Mouse (Mus musculus): ENCODE measurements around the gene Echdc3. TPM values are rescaled to one million over a fixed set of nuclear protein-coding genes. Genes with fewer than 3 reads are reported as not detected.

The Echdc3 gene
- polyA plus RNA-seq, 1 experiment from 2014 or later, result 8.1 TPM

GRCm38 (mm10) chr2:6195468-6196239 is 17.2 kb downstream of the Echdc3 start:
- Histone ChIP-seq H3K4me3 (ENCODE audit: low read depth, low read length) (no peak overlapping the region), H3K4me1 (replicated peaks; ENCODE audit: control insufficient read depth, insufficient read depth) (0 out of 2 replicates have a peak, but pooled peaks cover 3% of the 10 kb centered on the region), H3K9me3 (ENCODE audit: control insufficient read depth, low read length) (no peaks in the 10 kb centered on the region), H3K9ac (ENCODE audit: low read length) (no peak overlapping the region), H3K27me3 (ENCODE audit: control insufficient read depth, insufficient read depth, low read length) (no peaks in the 10 kb centered on the region), H3K27ac (replicated peaks) (no peak overlapping the region), H3K36me3 (ENCODE audit: control insufficient read depth, insufficient read depth, low read length) (no peaks in the 10 kb centered on the region), H3K4me2 (replicated peaks; ENCODE audit: low read depth) (no peak overlapping the region)
- TF ChIP-seq CTCF (IDR thresholded peaks at IDR 0.05; ENCODE audit: low read depth) (no peak), EP300 (optimal IDR thresholded peaks at IDR 0.05) (no peak)
- ATAC-seq (ENCODE audit: low FRiP score, low TSS enrichment) (no peak), DNase-seq (ENCODE audit: low spot score) (no peak)
- 78% methylated on average over 15 of the region's 15 CpGs for WGBS

GRCm38 (mm10) chr2:6194497-6194896 is 18.3 kb downstream of the Echdc3 start:
- 89% methylated on average over 7 of the region's 7 CpGs for WGBS
- 0 out of 2 replicates have a peak, but pooled peaks cover 3% of the 10 kb centered on the region for H3K4me1 ChIP-seq (replicated peaks; ENCODE audit: control insufficient read depth, insufficient read depth)
- no peak for ATAC-seq (ENCODE audit: low FRiP score, low TSS enrichment)

GRCm38 (mm10) chr2:6193591-6193973 is 19.3 kb downstream of the Echdc3 start:
- WGBS, result 30% methylated on average over 10 of the region's 10 CpGs
- no peaks in the 10 kb centered on the region for H3K36me3 ChIP-seq (ENCODE audit: control insufficient read depth, insufficient read depth, low read length)
- no peaks in the 10 kb centered on the region for H3K27me3 ChIP-seq (ENCODE audit: control insufficient read depth, insufficient read depth, low read length)
- no peak overlapping the region for H3K9ac ChIP-seq (ENCODE audit: low read length)
- H3K4me3 ChIP-seq (ENCODE audit: low read depth, low read length), result no peak overlapping the region
- 0 out of 2 replicates have a peak overlapping the region, but pooled peaks have one; percentile 5 for H3K27ac ChIP-seq (replicated peaks)
- H3K4me2 ChIP-seq (replicated peaks; ENCODE audit: low read depth), result no peak overlapping the region
- H3K9me3 ChIP-seq (ENCODE audit: control insufficient read depth, low read length), result no peaks in the 10 kb centered on the region
- no peak for TF ChIP-seq EP300 (optimal IDR thresholded peaks at IDR 0.05)
- TF ChIP-seq CTCF (IDR thresholded peaks at IDR 0.05; ENCODE audit: low read depth), result no peak
- H3K4me1 ChIP-seq (replicated peaks; ENCODE audit: control insufficient read depth, insufficient read depth), result 0 out of 2 replicates have a peak, but pooled peaks cover 3% of the 10 kb centered on the region
- DNase-seq (ENCODE audit: low spot score), result no peak
- ATAC-seq (ENCODE audit: low FRiP score, low TSS enrichment), result 0 out of 2 replicates have a peak, but pooled peaks have one; percentile 24

More at GRCm38 (mm10) chr2:6194497-6194896, 18.3 kb downstream of the Echdc3 start:
- no peak for DNase-seq (ENCODE audit: low spot score)
- Histone ChIP-seq H3K4me3 (ENCODE audit: low read depth, low read length) (no peak overlapping the region), H3K9ac (ENCODE audit: low read length) (no peak overlapping the region), H3K4me2 (replicated peaks; ENCODE audit: low read depth) (no peak overlapping the region), H3K9me3 (ENCODE audit: control insufficient read depth, low read length) (no peaks in the 10 kb centered on the region), H3K36me3 (ENCODE audit: control insufficient read depth, insufficient read depth, low read length) (no peaks in the 10 kb centered on the region), H3K27ac (replicated peaks) (no peak overlapping the region), H3K27me3 (ENCODE audit: control insufficient read depth, insufficient read depth, low read length) (no peaks in the 10 kb centered on the region)
- TF ChIP-seq CTCF (IDR thresholded peaks at IDR 0.05; ENCODE audit: low read depth), result no peak
- no peak for TF ChIP-seq EP300 (optimal IDR thresholded peaks at IDR 0.05)

- H3K4me1 ChIP-seq (replicated peaks; ENCODE audit: control insufficient read depth, insufficient read depth), result 0 out of 2 replicates have a peak, but pooled peaks cover 3% of the 10 kb centered on the region
- no peaks in the 10 kb centered on the region for H3K9me3 ChIP-seq (ENCODE audit: control insufficient read depth, low read length)
- H3K27me3 ChIP-seq (ENCODE audit: control insufficient read depth, insufficient read depth, low read length), result no peaks in the 10 kb centered on the region
- 63% methylated on average over 20 of the region's 20 CpGs for WGBS
- H3K9ac ChIP-seq (ENCODE audit: low read length), result no peak overlapping the region
- no peaks in the 10 kb centered on the region for H3K36me3 ChIP-seq (ENCODE audit: control insufficient read depth, insufficient read depth, low read length)
- 0 out of 2 replicates have a peak overlapping the region, but pooled peaks have one; percentile 5 for H3K27ac ChIP-seq (replicated peaks)
- no peak overlapping the region for H3K4me2 ChIP-seq (replicated peaks; ENCODE audit: low read depth)
- H3K4me3 ChIP-seq (ENCODE audit: low read depth, low read length), result no peak overlapping the region
- peak; percentile 65 for ATAC-seq (ENCODE audit: low FRiP score, low TSS enrichment)
- DNase-seq (ENCODE audit: low spot score), result peak; percentile 67
- TF ChIP-seq EP300 (optimal IDR thresholded peaks at IDR 0.05) (no peak), CTCF (IDR thresholded peaks at IDR 0.05; ENCODE audit: low read depth) (peak; percentile 91)
These were observed 19.8 kb downstream of the Echdc3 start for GRCm38 (mm10) chr2:6192820-6193590.

- H3K4me1 ChIP-seq (replicated peaks; ENCODE audit: control insufficient read depth, insufficient read depth), result 0 out of 2 replicates have a peak, but pooled peaks cover 3% of the 10 kb centered on the region
- H3K27me3 ChIP-seq (ENCODE audit: control insufficient read depth, insufficient read depth, low read length), result no peaks in the 10 kb centered on the region
- H3K4me2 ChIP-seq (replicated peaks; ENCODE audit: low read depth), result no peak overlapping the region
- ATAC-seq (ENCODE audit: low FRiP score, low TSS enrichment) (no peak), DNase-seq (ENCODE audit: low spot score) (no peak)
- no peak overlapping the region for H3K27ac ChIP-seq (replicated peaks)
- WGBS, result 91% methylated on average over 6 of the region's 6 CpGs
- no peaks in the 10 kb centered on the region for H3K9me3 ChIP-seq (ENCODE audit: control insufficient read depth, low read length)
- TF ChIP-seq EP300 (optimal IDR thresholded peaks at IDR 0.05) (no peak), CTCF (IDR thresholded peaks at IDR 0.05; ENCODE audit: low read depth) (no peak)
- H3K9ac ChIP-seq (ENCODE audit: low read length), result no peak overlapping the region
- no peak overlapping the region for H3K4me3 ChIP-seq (ENCODE audit: low read depth, low read length)
- no peaks in the 10 kb centered on the region for H3K36me3 ChIP-seq (ENCODE audit: control insufficient read depth, insufficient read depth, low read length)
These were observed 22.8 kb downstream of the Echdc3 start for GRCm38 (mm10) chr2:6190036-6190435.

Data from stomach, postnatal 0 days (tissue).